Mouse (Mus musculus) left cerebral cortex, adult 11 months (tissue): ENCODE results near the gene Kcnn3.

Source experiments
- DNase-seq: peaks from one replicate; pipeline ENCODE4 v3.0.0; 2022; ENCODE audit warnings: low spot score

Gene Kcnn3

GRCm38 (mm10) chr3:89565371-89565770 is 45.4 kb downstream of the Kcnn3 start:
- no peak for DNase-seq

- no peak for DNase-seq
Measured at GRCm38 (mm10) chr3:89569058-89569457, 49.1 kb downstream of the Kcnn3 start.

- DNase-seq: no peak
Measured at GRCm38 (mm10) chr3:89569707-89570324, 49.9 kb downstream of the Kcnn3 start.

GRCm38 (mm10) chr3:89570362-89570761 is 50.4 kb downstream of the Kcnn3 start:
- DNase-seq: no peak

- no peak for DNase-seq
Measured at GRCm38 (mm10) chr3:89574260-89574659, 54.3 kb downstream of the Kcnn3 start.

GRCm38 (mm10) chr3:89576381-89576780 is 56.4 kb downstream of the Kcnn3 start:
- DNase-seq: no peak

- DNase-seq: no peak
Measured at GRCm38 (mm10) chr3:89577154-89577553, 57.2 kb downstream of the Kcnn3 start.

- DNase-seq: no peak
Measured at GRCm38 (mm10) chr3:89578083-89578482, 58.1 kb downstream of the Kcnn3 start.

- no peak for DNase-seq
Measured at GRCm38 (mm10) chr3:89578803-89579202, 58.8 kb downstream of the Kcnn3 start.

GRCm38 (mm10) chr3:89584254-89584653 is 64.3 kb downstream of the Kcnn3 start:
- DNase-seq: no peak

GRCm38 (mm10) chr3:89588436-89588835 is 68.5 kb downstream of the Kcnn3 start:
- no peak for DNase-seq

- no peak for DNase-seq
Measured at GRCm38 (mm10) chr3:89589321-89589720, 69.4 kb downstream of the Kcnn3 start.

- DNase-seq: no peak
Measured at GRCm38 (mm10) chr3:89590386-89590785, 70.4 kb downstream of the Kcnn3 start.

- DNase-seq: no peak
Measured at GRCm38 (mm10) chr3:89591461-89591860, 71.5 kb downstream of the Kcnn3 start.

GRCm38 (mm10) chr3:89592809-89593208 is 72.8 kb downstream of the Kcnn3 start:
- no peak for DNase-seq

- DNase-seq: no peak
Measured at GRCm38 (mm10) chr3:89593524-89593923, 73.6 kb downstream of the Kcnn3 start.

GRCm38 (mm10) chr3:89598361-89598760 is 78.4 kb downstream of the Kcnn3 start:
- DNase-seq: no peak

- DNase-seq: no peak
Measured at GRCm38 (mm10) chr3:89598967-89599366, 79.0 kb downstream of the Kcnn3 start.

GRCm38 (mm10) chr3:89601060-89601459 is 81.1 kb downstream of the Kcnn3 start:
- no peak for DNase-seq

- DNase-seq: no peak
Measured at GRCm38 (mm10) chr3:89603300-89603699, 83.3 kb downstream of the Kcnn3 start.

GRCm38 (mm10) chr3:89605235-89605634 is 85.3 kb downstream of the Kcnn3 start:
- DNase-seq: no peak

- DNase-seq: no peak
Measured at GRCm38 (mm10) chr3:89607327-89607726, 87.4 kb downstream of the Kcnn3 start.

- DNase-seq: no peak
Measured at GRCm38 (mm10) chr3:89612048-89612447, 92.1 kb downstream of the Kcnn3 start.
